Comparison of ENCODE assay signal across 7 mouse cellular contexts in genomic region chr8:95487800-95488697, GRCm38 (mm10). TPM values are rescaled to one million over a fixed set of nuclear protein-coding genes. Genes with fewer than 3 reads are reported as not detected.
DNase-seq lines count a peak whose midpoint lies in the region; ATAC-seq and TF ChIP-seq lines count a peak whose summit lies in the region.

No protein-coding gene starts in this region.

- no peaks in the 10 kb centered on the region for H3K27me3 ChIP-seq in thymus, adult 2 months (ENCODE audit: control insufficient read depth, insufficient read depth, low read length)
- no peaks in the 10 kb centered on the region for H3K27me3 ChIP-seq in heart, embryonic 12.5 days (replicated peaks)
- no peaks in the 10 kb centered on the region for H3K27me3 ChIP-seq in limb, embryonic 13.5 days

- peak; percentile 69 for ATAC-seq in heart, embryonic 12.5 days (ENCODE audit: insufficient number of reproducible peaks, low FRiP score)
- ATAC-seq in limb, embryonic 13.5 days (ENCODE audit: low FRiP score, low read depth): peak; percentile 45; the same call in 1 of the 2 replicates

- TF ChIP-seq CTCF in thymus, adult 2 months (IDR thresholded peaks at IDR 0.05; ENCODE audit: borderline replicate concordance, control insufficient read depth, extremely low read depth, insufficient read depth, low read length, poor library complexity): no peak

- no peak for TF ChIP-seq POLR2A in thymus, adult 2 months (IDR thresholded peaks at IDR 0.05; ENCODE audit: control insufficient read depth, extremely low read depth, insufficient read depth, low read length, poor library complexity)

- peak overlapping the region; percentile 100 for H3K4me2 ChIP-seq in heart, embryonic 12.5 days
- H3K4me2 ChIP-seq in limb, embryonic 13.5 days (replicated peaks): peak overlapping the region; percentile 98

- peaks cover 23% of the 10 kb centered on the region; the same call in 1 of the 2 replicates for H3K36me3 ChIP-seq in thymus, adult 2 months (ENCODE audit: control insufficient read depth, insufficient read depth, low read length)
- peaks cover 28% of the 10 kb centered on the region for H3K36me3 ChIP-seq in heart, embryonic 12.5 days
- H3K36me3 ChIP-seq in limb, embryonic 13.5 days: peaks cover 36% of the 10 kb centered on the region

- H3K4me3 ChIP-seq in thymus, adult 2 months (ENCODE audit: control insufficient read depth, insufficient read depth, low read length): peak overlapping the region; percentile 69
- H3K4me3 ChIP-seq in heart, embryonic 12.5 days: peak overlapping the region; percentile 100
- peak overlapping the region; percentile 96 for H3K4me3 ChIP-seq in limb, embryonic 13.5 days

- no peak overlapping the region for H3K27ac ChIP-seq in thymus, adult 2 months (ENCODE audit: control insufficient read depth, insufficient read depth, low read length)
- H3K27ac ChIP-seq in heart, embryonic 12.5 days (ENCODE audit: poor library complexity, severe bottlenecking): peak overlapping the region; percentile 45
- no peak overlapping the region for H3K27ac ChIP-seq in limb, embryonic 13.5 days

- H3K4me1 ChIP-seq in thymus, adult 2 months (replicated peaks; ENCODE audit: control insufficient read depth, insufficient read depth, low read length): peaks cover 7% of the 10 kb centered on the region
- H3K4me1 ChIP-seq in heart, embryonic 12.5 days (replicated peaks): peaks cover 19% of the 10 kb centered on the region
- peaks cover 13% of the 10 kb centered on the region for H3K4me1 ChIP-seq in limb, embryonic 13.5 days

- peak overlapping the region; percentile 100 for H3K9ac ChIP-seq in heart, embryonic 12.5 days
- peak overlapping the region; percentile 97 for H3K9ac ChIP-seq in limb, embryonic 13.5 days

- H3K9me3 ChIP-seq in heart, embryonic 12.5 days (replicated peaks): no peaks in the 10 kb centered on the region
- no peaks in the 10 kb centered on the region for H3K9me3 ChIP-seq in limb, embryonic 13.5 days

- 11% methylated on average over 86 of the region's 95 CpGs for WGBS in thymus, adult 2 months
- 9% methylated on average over 95 of the region's 95 CpGs for WGBS in heart, embryonic 12.5 days
- 1% methylated on average over 37 of the region's 95 CpGs for WGBS in limb, embryonic 13.5 days

- DNase-seq in thymus, adult 2 months: peak; percentile 13
- DNase-seq in thymus, postnatal 0 days (ENCODE audit: low spot score): no peak
- peak; percentile 15 for DNase-seq in cerebellum, adult 11-12 months
- DNase-seq in neural tube, embryonic 10.5 days (ENCODE audit: extremely low spot score, low spot score): peak; percentile 27
- DNase-seq in frontal cortex, postnatal 14 days (ENCODE audit: low spot score in 2 of 2): no peak

RNA-seq across cellular contexts. Expression of gene Csnk2a2, which starts 1.8 kb away (rescaled TPM):
- 35.2 and 36.0 TPM in 2 replicates for polyA plus RNA-seq in thymus, adult 2 months (2012; rRNA removed)
- 10.7 and 13.9 TPM in 2 replicates for polyA plus RNA-seq in thymus, postnatal 0 days (2015; fragmentation: Nextera tagmentation; extraction: Ambion mirVana)
- 8.2 and 8.7 TPM in 2 replicates for polyA plus RNA-seq in heart, embryonic 12.5 days (2016; fragmentation: Nextera tagmentation; extraction: Ambion mirVana)
- 11.9 and 15.4 TPM in 2 replicates for polyA plus RNA-seq in limb, embryonic 13.5 days (2015; fragmentation: Nextera tagmentation; extraction: Ambion mirVana)

RNA-seq across cellular contexts. Expression of gene Ccdc113, which starts 45.8 kb away (rescaled TPM):
- 0.22 TPM in 1 of 2 replicates, not detected in the other for polyA plus RNA-seq in thymus, adult 2 months (2012; rRNA removed)
- 0.22 and 0.42 TPM in 2 replicates for polyA plus RNA-seq in thymus, postnatal 0 days (2015; fragmentation: Nextera tagmentation; extraction: Ambion mirVana)
- 3.2 and 3.7 TPM in 2 replicates for polyA plus RNA-seq in heart, embryonic 12.5 days (2016; fragmentation: Nextera tagmentation; extraction: Ambion mirVana)
- polyA plus RNA-seq in limb, embryonic 13.5 days (2015; fragmentation: Nextera tagmentation; extraction: Ambion mirVana): 0.22 and 0.24 TPM in 2 replicates

RNA-seq across cellular contexts. Expression of gene Cfap20, which starts 53.4 kb away (rescaled TPM):
- polyA plus RNA-seq in thymus, adult 2 months (2012; rRNA removed): 65.9 and 67.2 TPM in 2 replicates
- 94.4 and 104 TPM in 2 replicates for polyA plus RNA-seq in thymus, postnatal 0 days (2015; fragmentation: Nextera tagmentation; extraction: Ambion mirVana)
- polyA plus RNA-seq in heart, embryonic 12.5 days (2016; fragmentation: Nextera tagmentation; extraction: Ambion mirVana): 151 and 153 TPM in 2 replicates
- 154 and 161 TPM in 2 replicates for polyA plus RNA-seq in limb, embryonic 13.5 days (2015; fragmentation: Nextera tagmentation; extraction: Ambion mirVana)

Comparison
In these comparisons a context has a peak if more than half of its experiments do, and no peak if none do; other contexts are left out.
1. DNase-seq: peak in thymus, adult 2 months (single experiment), cerebellum, adult 11-12 months (single experiment) and neural tube, embryonic 10.5 days (single experiment); none in thymus, postnatal 0 days (single experiment) and frontal cortex, postnatal 14 days (0 of 2).
2. Peak in every context shown above with its lines, with median percentiles within 50 percentile points of each other: H3K4me3 ChIP-seq.